Mouse (Mus musculus): ENCODE data around the gene Tpm1.

Tpm1 gene

GRCm38 (mm10) chr9:67049086-67049824 lies at the start of gene Tpm1:
Gene Tpm1 (minus strand): TSS chr9:67049406.
- DNase-seq (ENCODE audit: low spot score): no peak

DNA sequence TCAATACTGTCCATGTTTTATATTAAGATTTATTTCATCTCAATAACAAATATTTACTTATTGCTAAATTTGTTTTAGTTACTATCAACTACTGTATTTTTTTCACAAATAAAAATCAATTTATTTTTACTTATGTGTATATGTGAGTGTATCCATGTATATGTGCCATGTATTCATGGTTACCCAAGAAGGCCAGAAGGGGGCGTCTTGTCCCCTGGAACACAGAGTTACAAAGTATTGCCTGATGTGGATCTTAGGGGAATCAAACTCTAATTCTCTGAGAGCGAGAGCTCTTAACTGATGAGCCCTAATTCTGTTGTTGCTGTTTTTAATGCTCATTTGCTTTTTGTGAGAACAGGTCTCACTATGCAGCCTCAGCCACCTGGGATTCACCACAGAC lies 45.2 kb upstream of the Tpm1 start:
- DNase-seq (ENCODE audit: low spot score): no peak

DNA sequence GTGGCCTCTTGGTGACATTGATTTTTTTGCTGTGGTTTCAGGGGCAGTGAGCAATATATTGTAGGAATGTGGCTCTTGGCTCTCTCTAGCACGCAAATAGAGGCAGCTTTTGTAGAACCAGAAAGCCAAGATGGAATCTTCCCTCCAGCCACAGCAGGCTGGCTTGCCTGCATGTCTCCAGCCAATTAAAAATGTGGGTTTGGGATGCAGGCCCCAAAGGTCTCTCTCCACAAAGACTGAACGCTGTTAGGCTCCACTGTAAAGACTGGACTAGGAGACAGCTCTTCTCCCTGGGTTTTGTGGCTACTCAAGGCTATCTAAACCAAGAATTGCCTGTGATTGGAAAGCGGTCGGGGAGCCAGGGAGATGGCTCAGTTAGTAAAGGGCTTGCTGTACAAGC lies 43.0 kb upstream of the Tpm1 start:
- DNase-seq (ENCODE audit: low spot score): no peak

GRCm38 (mm10) chr9:67091598-67091997 lies 42.4 kb upstream of the Tpm1 start:
- no peak for DNase-seq (ENCODE audit: low spot score)

DNA sequence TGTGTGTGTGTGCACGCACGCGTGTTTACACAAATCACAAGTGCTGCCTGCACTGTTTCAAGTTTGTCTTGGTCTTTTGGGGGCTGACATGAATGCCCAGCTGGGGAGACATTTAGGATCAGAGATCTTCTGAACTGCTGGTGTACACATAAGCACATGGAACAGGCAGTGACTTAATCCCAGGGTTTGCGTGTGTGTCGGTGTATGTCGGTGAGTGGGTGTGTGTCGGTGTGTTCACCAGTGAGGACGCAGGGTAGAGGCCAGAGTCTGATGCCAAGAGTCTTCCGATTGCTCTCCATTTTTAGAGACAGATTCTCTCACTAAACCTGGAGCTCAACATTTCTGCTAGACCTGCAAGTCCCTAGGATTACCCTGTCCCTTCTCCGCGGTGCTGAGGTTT lies 41.9 kb upstream of the Tpm1 start:
- DNase-seq (ENCODE audit: low spot score): no peak

GRCm38 (mm10) chr9:67090633-67091045 lies 41.4 kb upstream of the Tpm1 start:
- no peak for DNase-seq (ENCODE audit: low spot score)

DNA sequence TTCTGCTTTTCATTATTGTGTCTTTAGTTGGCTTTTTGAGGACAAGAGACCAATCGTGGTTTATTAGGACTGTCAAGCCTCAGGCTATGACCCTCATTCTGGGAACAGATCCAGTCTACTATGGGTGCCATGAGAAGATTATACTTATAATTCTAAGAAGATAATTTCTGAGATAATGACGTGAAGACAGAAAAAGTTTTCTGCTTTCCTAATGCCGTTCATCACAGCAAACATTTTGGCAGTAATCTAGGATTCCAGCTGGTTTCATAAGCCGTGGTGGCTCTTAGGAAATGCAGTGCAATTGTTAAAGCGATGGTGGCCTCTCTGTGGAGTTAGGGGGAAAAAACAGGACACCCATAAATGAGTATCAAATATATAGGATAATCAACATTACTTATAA lies 40.0 kb upstream of the Tpm1 start:
- no peak for DNase-seq (ENCODE audit: low spot score)

DNA sequence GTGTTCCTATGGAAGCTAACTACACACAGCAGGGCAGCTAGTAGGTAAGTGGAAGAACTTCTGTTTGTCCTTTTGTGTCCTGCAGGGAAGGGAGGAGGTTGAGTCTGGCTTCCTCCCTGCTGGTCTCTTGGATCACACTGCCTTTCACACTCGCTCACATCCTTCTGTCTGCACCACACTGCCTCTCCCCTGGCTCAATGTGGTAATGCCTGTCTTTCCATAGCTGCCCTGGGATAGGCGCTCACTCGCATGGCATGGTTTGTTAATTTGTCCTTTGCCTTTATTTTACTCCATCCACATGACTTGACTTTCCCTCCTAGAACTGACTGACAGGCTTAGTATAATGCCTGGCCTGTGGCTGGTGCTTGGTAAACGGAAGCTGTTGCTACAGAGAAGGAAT lies 34.6 kb upstream of the Tpm1 start:
- DNase-seq (ENCODE audit: low spot score): no peak

DNA sequence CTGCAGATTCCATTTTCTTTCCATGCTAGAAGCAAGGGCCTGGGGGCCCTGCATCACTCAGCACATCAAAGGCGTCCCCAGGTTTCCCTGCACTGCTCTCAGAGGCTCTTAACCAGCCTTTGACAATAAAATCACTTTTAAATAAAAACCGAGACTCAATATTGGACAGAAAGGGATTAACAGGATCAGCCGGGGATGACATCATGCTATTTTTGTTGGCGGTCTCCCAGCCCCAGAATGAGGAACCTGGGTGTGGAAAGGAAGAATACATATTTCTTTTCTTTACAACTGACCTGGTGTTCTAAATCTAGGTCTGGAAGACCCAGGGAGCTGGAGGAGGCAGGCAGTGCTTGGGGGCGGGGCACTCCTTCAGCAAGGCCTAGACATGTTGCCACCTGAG lies 32.5 kb upstream of the Tpm1 start:
- DNase-seq (ENCODE audit: low spot score): no peak

DNA sequence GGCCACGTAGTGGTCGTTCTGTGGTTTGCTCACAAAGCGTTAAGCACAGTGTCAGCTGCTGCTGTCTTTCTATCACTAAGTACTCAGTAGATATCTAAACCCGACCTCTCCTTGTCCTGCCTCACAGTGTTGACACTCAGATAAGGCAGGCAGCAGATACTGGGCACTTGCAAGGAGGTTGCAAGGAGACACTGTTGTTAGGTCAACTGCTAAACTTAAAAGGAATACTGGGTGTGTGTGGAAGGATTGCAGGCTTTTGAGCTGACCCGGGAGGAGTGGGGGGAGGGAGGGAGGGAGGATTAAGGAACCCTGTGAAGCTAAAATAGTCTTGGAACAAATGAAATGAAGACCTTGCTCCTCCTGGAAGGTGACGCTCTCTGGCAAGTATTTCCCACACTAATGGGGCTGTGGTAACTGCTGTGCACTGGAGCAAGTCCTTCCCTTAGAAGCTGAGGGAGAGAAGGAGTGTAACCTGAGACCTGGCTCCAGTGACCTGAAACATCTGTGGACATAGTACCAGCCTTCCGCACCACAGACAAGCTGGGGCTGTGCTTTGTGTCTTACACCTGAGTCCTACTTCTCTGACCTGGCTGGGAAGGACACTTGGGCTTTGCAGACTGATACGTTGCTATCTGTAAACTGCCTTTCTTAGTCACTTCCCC lies 28.6 kb upstream of the Tpm1 start:
- DNase-seq (ENCODE audit: low spot score): no peak

- DNase-seq (ENCODE audit: low spot score): no peak
Observed at GRCm38 (mm10) chr9:67077266-67077657, 28.1 kb upstream of the Tpm1 start.

- DNase-seq (ENCODE audit: low spot score): no peak
Observed at GRCm38 (mm10) chr9:67072182-67072581, 23.0 kb upstream of the Tpm1 start.

DNA sequence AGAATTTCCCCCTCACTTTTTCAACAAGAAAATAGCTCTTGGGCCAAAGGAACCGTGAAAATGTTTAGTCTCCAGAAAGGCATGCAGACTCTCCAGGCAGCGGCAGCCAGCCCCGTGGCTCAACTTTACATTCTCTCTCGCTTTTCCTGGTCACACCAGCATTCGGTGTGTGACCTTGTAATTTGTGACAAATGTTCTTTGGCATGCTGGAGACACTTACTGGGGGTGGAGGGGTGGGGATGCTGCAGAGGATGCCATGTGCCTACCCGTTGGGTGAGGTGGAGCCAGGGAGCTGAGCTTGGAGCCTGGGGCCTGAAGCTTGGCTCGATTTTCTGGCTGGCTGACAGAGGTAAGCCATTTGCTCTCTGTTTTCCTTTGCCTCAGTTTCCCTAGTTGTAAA lies 22.4 kb upstream of the Tpm1 start:
- DNase-seq (ENCODE audit: low spot score): no peak

- no peak for DNase-seq (ENCODE audit: low spot score)
Observed at GRCm38 (mm10) chr9:67071103-67071502, 21.9 kb upstream of the Tpm1 start.

- DNase-seq (ENCODE audit: low spot score): no peak
Observed at GRCm38 (mm10) chr9:67066616-67067015, 17.4 kb upstream of the Tpm1 start.

DNA sequence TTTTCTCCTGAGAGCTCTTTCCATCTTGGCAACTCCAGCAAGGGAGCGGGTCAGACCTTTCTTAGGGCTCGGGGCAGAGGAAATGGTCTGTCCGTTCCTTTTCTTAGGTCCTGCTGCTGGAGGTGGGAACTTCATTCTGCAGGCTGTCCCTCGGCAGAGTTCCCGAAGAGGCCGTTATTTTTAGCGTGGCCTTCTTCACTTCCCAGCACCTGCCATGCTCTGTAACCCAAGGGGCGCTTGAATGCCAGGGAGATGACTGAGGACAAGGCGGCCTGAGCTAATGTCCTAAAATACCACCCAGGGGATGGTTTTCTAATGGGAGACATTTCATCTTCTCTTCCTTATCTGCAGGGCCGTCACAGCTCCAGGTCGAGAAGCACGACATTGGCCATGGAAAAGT lies 10.5 kb upstream of the Tpm1 start:
- no peak for DNase-seq (ENCODE audit: low spot score)

DNA sequence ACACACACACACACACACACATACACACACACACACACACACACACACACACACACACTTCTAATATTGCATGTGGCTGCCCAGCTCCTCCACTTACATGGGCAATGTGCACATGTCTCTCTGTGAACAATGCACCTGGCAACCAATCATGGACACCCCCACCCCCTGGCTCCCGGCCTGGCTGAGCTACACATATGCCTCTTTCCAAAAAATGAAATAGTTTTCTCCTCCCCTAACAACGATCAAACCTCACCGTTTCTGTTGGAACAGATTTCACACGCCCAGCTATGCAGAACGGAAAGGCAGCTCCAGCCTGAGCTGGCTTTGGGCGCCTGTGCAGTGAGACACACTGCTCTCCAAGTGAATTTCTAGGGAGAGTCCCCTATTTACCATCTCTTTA lies 9.2 kb upstream of the Tpm1 start:
- DNase-seq (ENCODE audit: low spot score): no peak

DNA sequence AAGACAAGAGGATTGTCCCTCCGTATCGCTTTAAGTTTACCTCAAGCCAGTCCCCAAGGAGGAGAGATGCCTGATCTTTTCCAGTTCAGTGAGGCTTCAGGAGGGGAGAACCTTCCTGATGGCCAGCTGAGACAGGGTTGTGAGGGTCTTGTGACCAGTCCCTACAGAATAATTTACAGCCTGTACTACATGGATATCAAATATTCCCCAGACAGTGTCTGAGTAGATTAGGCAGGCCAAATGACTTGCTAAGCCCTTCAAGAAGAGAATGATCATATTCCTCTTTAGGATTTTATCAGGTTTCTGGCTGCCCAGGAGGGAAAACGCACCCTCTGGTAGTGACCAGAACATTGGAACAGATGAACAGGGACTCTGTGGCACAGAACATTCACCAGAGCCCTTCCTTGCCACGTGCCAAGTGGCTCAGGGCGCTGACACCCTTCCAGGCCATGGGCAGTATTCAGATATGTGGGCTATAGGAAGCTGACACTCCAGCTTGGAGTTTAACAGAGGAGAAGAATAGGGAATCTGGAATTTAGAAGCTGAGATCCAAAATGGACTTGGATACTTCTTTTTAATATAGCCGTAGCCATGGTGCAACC lies 1.6 kb upstream of the Tpm1 start:
- no peak for DNase-seq (ENCODE audit: low spot score)

DNA sequence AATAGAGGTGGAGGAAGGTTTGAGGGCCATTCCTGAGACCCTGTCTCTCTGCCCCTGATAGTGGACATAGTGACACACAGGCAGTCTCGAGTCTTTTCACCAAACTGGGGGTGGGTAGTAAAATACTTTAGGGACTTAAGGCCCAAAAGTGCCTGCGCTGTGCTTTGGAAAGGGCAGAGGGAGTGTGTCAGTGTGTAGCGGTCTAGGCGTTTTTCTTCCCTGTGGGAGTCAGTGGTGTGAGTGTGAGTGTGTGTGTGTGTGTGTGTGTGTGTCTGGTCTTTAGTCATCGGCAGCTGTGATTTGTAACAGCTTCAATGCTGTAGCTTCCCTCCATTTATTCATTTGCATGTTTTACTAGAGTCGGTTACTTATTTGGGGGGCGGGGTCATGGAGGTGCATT lies 630 bp upstream of the Tpm1 start:
- no peak for DNase-seq (ENCODE audit: low spot score)

DNA sequence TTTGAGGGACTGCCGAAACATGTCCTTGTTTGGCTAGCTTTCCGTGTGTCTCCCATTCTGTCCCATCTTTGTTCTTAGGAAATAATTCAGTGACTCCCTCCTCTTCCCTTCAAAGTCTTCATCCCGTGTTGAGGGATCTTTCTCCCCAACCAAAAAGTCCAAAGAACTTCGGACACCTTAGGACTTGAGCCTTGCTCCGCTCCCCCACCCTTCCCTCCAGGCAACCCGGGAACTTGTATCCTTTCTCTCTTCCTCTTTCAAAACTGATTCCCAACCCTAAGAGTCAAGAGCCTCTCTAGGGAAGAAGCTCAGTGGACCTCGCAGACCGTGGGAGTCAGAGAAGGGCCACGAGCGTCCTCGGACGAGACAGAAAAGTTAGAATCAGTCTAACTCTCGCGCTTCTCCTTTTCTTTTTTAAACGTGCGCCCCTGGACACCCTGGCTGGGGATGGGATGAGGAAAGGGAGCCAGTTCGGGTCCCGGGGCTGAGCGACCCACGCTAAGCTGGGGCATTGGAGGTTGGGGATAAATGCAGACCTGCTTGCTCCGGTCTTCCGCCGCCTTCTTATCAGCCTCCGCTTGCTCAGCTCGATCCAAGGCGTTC lies 622 bp downstream of the Tpm1 start:
- DNase-seq (ENCODE audit: low spot score): no peak

DNA sequence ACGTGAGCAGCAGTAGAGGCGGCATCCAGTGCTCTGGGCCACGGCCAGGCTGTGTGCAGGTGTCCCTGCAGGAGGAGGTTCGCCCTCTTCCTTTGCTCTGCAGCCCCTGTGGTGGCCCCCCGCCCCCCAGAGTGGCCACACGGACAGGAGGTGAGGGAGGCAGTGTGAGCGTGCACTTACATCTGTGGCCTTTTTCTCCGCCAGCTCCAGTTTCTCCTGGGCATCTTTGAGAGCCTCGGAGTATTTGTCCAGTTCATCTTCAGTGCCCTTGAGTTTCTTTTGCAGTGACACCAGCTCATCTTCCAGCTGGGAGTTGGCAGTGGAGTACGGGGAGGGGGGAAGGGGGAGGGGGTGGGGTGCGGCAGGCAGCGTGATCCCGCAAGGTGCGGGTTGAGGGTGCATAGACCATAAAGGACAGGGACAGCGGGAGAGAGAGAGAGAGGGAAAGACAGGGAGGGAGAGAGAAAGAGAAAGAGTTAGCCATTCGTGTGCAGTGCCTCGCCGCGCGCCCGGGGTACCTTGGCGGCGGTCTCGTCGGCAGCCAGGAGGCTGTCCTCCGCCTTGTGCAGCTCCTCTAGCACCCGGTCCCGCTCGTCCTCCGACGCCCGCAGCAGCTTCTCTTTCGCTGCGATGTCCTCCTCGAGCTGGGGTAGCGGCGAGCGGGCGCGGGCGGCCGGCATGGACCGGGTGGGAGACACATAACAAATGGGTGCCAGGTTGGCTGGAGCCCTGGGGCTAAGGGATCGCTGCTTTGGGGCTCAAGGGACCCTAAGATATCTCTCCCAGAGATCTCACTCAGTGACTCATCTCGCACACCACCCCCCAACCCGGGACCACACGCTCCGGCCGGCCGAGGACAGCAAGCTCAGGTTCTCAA lies 1.4 kb downstream of the Tpm1 start:
- DNase-seq (ENCODE audit: low spot score): no peak
